Mouse (Mus musculus) layer of hippocampus, adult 9-10 months (tissue): ENCODE measurements around the gene Rnf223.
A peak's percentile ranks its signal among the peaks of the same experiment; 100 is the strongest.

ENCODE experiments used
- DNase-seq: peaks from one replicate; pipeline ENCODE4 v3.0.0; 2022; ENCODE audit warnings: low spot score

Gene Rnf223

GRCm38 (mm10) chr4:156130436-156130835 lies at the start of gene Rnf223:
Gene Rnf223, plus strand, starts transcription at chr4:156130513.
- no peak for DNase-seq

- no peak for DNase-seq
Observed at GRCm38 (mm10) chr4:156082621-156083234, 47.6 kb upstream of the Rnf223 start.

DNA sequence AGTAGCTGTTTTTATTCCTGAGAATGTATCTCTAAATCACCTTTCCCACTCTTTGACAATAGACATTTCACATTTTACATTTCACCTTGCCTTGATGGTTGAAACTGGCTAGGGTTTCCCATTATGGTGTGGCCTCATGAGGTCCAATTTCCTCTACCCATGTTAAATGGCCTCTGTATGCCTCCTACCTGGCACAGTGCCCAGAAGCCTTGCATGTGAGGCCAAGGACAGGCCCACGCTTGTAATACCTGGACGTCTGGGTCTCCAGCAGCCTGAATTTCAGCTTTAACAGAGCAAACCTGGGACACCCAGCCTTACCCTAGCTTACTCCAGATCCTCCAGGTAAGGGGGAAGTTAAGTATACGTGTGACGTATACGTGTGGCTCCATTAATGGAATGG lies 47.0 kb upstream of the Rnf223 start:
- DNase-seq = no peak

DNA sequence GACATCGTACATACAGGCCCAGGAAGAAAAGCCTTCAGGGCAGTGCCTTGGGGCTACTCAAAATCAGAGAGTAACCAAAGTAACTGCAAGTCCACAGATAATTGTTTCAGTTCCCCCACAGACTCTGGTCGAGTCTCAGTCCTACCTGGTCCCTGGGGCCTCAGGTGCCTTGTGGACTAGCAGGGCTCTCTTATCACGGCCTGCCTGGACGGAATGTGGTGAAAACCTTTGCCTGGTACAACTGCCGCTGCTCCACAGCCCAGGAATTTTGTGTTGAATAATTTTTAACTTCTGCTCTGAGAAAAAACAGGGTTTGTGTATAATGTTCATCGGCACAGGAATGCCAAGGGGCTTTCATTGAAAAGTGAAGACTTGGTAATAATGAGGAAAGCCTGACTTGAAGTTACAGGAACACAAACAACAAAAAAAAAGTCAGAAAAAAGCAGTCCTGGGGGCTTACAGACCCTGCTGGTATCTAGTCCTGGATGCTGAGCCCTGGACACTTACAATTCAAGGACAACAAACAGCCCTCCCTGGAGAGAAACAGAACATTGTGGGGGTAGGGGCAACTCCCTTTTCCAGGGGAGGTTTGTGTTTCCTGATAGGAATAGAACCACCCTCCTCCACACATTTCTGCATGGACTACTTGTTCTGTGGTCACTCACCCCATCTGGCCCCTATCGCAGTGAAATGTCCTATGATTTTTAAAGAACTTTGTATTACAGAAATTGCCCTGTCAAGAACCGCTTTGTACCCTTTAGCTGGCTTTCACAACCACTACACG lies 46.0 kb upstream of the Rnf223 start:
- no peak for DNase-seq

- DNase-seq = no peak
Observed at GRCm38 (mm10) chr4:156085256-156085655, 45.1 kb upstream of the Rnf223 start.

DNA sequence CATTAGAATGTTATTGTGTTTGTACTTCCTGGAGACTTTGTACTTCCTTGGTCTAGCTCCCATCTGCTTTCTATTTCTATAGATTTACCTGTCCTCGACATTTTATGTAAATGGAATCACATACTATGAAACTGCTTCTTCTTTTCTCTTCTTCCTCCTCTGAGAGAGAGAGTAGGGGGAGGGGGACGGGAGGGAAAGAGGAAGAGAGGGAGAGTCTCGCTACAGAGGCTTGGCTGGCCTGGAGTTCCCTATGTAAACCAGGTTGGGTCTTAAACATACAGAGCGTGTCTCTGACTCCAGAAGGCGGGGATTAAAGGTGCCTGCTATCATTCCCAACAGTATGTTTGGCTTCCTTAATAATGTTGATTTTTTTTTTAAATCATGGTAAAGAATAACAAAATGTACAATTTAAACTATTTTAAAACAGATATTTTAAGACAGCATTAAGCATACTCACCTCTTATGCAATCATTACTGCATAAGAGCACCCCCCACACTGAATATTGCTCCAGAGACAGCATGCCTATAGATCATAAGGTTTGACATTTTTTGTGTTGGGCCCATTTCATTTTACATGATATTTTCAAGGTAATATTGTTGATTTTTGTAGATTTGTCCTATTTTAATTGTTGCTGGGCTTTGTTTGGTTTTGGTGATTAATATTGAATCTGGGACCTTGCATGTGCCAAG lies 42.8 kb upstream of the Rnf223 start:
- no peak for DNase-seq

DNA sequence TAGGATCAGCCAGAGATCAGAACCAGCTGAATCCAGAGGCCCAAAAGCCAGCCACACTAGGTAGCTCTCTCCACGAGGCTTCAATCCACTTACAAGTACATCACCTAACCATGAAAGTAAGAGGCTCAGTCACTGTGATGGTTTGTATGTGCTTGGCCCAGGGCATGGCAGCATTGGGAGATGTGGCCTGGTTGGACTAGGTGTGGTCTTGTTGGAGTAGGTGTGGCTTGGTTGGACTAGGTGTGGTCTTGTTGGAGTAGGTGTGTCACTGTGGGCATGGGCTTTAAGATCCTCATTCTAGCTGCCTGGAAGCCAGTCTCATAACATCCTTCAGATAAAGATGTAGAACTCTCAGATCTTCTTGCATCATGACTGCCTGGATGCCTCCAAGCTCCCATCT lies 39.1 kb upstream of the Rnf223 start:
- no peak for DNase-seq

DNA sequence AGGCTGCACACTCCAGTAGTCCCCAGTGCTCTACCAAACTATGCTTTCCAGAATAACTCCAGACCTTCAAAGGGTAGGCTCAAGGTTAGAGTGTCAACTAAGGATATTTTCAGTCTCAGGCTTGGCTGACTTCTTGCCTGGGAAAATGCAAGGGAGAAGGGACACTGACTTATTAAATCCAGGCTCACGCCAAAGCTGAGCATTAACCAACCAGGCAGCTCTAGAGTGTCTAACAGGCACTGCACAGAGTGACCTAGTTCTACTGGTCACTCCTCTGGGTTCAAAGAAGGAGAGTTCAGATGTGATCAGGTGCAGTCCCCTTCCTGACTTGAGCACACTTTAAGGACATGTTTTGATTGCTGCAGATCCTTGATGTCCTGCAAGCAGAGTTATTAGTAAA lies 37.5 kb upstream of the Rnf223 start:
- no peak for DNase-seq

DNA sequence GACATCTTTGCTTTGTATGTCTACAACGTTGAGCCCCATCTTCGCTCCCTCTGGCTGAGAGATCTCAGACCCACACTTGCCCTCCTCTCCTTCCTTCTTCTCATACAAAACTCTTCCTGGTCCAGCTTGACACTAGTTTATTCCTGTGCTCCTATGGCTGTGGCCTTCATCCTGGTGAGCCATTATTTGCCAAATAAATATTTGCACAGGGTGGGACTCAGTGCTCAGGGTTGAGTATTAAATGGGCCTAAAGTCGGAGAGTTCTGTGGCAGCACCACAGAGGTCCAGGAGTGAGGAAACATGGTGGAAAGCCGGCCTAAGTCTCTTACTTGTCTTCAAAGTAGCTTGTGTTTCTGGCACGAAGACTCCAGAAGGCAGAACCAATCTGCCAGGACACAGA lies 36.6 kb upstream of the Rnf223 start:
- DNase-seq = no peak

- DNase-seq = no peak
Observed at GRCm38 (mm10) chr4:156096191-156096590, 34.1 kb upstream of the Rnf223 start.

DNA sequence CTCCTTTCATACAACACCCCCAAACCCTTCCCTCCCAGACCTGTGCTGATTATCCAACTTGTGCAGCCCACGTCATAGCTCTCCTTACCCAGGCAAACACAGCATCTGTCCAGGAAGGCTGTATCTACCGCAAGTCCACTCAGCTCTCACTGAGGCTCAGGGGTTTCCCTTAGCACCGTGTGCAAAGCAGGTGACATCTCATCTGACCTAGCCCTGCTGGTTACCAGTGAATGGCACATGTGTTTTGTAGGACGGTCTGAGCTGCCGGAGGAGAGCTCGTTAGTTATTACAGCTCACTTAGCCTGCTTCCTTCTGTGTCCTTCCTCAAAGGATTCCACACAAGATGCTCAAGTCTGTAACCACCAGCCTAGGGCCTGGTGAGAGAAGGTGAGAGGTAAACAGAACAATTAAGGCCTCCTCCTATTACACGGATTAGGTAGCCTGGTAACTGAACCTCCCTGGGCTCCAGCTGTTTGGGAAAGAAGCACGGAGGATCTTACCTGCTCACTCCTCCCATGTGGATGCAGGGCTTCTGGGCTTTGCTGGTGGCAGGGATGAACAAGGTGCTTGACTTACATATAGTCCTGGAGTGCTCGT lies 32.4 kb upstream of the Rnf223 start:
- DNase-seq = no peak

- DNase-seq = no peak
Observed at GRCm38 (mm10) chr4:156099427-156099826, 30.9 kb upstream of the Rnf223 start.

GRCm38 (mm10) chr4:156100501-156100900 lies 29.8 kb upstream of the Rnf223 start:
- no peak for DNase-seq

DNA sequence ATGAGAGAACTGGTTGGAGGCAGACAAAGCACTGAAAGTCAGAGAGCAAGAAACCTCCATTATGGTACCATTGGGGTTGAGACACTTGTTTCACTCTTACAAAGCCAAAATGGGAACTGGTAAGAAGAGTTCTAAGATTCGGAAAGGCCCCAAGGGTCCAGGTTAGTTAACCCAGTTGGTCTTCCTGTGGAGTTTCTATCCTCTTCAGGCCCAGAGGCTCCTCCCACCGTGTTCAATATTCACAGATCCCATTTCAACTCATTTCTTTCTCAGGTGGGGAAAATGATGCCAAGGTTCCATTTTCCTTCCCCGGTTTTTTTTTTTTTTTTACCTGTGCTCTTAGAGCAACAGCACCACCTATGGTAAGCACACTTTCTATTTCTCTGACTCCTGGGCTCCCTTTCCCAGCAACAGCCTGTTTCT lies 28.8 kb upstream of the Rnf223 start:
- no peak for DNase-seq

GRCm38 (mm10) chr4:156103342-156103741 lies 27.0 kb upstream of the Rnf223 start:
- DNase-seq = no peak

DNA sequence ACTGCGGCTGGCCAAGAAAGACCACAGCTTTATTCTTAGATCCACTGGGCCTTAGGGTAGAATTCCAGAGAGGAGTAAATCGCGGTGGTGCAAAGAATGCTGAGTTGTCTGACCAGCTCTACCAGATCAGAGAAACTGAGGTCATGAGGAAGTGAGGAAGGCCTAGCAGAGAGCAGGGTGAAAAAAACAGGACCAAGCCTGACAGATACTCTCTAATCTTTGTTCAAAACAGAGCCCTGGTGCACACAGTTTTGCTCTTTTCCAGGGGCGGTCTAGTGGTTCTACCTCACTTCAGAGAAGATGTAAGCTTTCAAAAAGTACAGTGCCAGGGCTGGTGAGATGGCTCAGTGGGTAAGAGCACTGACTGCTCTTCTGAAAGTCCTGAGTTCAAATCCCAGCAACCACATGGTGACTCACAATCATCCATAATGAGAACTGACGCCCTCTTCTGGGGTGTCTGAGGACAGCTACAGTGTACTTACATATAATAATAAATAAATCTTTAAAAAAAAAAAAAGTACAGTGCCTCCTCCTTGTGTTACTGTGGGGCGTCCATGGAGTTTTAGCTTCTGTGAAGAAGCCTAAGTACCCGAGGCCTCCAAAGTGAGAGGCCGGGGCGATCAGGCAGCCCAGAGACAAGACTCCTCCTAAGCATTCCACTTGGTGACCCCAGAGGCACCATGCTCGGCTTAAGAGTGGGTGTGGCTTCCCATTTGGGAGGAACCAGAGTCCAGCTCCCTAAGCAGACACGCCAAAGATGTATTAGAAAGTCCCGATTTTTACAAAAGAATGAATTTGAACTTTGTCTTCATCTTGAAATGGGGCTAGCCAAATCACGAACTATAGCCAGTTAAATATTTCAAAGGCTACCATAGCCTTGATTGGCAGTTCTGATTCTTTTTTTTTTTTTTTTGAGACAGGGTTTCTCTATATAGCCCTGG lies 21.4 kb upstream of the Rnf223 start:
- DNase-seq = no peak

DNA sequence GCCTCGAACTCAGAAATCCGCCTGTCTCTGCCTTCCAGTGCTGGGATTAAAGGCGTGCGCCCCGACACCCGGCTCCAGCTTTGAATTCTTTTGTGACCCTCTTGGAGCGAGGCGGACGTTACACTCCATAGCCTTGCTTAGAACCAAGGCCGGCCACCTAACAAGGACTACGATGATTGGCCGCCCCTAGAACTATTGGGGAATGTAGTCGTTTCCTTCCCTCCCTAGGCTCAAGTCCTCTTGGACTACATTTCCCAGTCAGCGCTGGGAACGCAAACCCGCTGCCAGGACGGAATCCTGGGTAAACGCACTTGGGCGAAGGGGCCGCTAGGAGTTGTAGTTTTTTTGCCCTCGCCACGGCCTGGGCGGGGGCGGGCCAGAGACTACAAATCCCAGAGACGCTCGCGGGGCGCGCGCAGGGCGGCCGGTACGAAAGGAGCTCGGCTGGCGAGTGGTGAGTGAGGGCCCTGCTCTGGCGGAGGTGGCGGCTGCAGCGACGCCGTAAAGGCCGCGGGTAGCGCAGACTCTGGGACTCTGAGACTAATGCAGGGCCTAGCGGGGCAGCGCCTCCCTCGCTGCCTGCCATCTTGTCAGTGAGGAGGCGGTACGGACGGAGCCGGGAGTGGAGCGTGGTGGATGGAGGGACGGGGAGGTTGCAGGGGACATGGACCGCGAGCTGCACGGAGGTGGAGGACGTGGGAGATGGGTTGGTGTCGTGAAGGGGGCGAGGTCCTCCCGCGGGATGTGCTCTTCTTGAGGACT lies 20.6 kb upstream of the Rnf223 start, which contains the start of gene 9430015G10Rik:
Gene 9430015G10Rik, plus strand, starts transcription at position 413 of the 762 bp plus-strand sequence.
- peak; percentile 95 for DNase-seq

DNA sequence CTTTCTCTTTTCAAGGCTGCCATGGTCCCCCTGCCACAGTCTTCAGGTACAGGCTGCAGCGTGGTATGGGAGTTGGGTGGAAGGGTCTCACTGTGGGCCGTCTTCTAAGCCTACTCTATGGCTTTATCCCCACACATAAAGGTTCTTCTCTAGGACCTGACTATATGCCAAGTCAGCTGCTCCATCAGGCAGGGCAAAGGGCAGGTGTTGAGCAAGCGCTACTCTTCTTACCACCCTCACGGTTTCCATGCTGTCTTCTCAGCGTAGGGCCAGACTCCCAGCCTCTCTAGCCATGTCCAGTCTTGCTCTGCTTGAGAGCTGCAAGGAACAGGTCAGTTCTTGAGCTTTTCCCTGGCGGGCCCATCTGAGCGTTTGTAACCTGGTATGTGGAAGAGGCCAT lies 6.2 kb upstream of the Rnf223 start:
- no peak for DNase-seq

- no peak for DNase-seq
Observed at GRCm38 (mm10) chr4:156125393-156125792, 4.9 kb upstream of the Rnf223 start.

DNA sequence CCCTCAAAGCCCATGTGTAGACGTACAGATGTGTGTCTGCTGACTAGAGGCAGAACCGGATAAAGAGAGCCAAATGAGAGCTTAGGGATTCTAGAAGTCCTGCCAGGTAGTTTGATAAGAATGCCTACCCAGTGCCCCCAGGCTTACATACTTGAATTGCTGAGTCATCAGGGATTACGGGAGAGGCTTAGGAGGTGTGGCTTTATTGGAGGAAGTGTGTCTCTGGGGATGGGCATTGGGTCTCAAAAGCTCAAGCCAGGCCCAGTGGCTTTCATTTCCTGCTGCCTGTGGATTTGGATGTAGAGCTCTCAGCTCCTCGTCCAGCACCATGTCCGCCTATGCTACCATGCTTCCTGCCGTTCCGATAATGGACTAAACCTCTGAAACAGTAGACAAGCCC lies 3.5 kb upstream of the Rnf223 start:
- DNase-seq = no peak

- DNase-seq = no peak
Observed at GRCm38 (mm10) chr4:156128746-156129145, 1.6 kb upstream of the Rnf223 start.
